Mouse (Mus musculus) liver, adult (tissue): ENCODE results near the gene Rbpj.
A peak's percentile ranks its signal among the peaks of the same experiment; 100 is the strongest.

Experiments
- GATA4 ChIP-seq: IDR thresholded peaks from 2 replicates; pipeline ENCODE4 v1.6.1; 2014; ENCODE audit warnings: mild to moderate bottlenecking, low read length; ENCODE audit not compliant: insufficient replicate concordance

Gene Rbpj

GRCm38 (mm10) chr5:53577272-53577889, 111.4 kb downstream of the Rbpj start:
- TF ChIP-seq GATA4: no peak

GRCm38 (mm10) chr5:53584069-53584767, 118.3 kb downstream of the Rbpj start:
- no peak for TF ChIP-seq GATA4

- TF ChIP-seq GATA4: no peak
Observed at GRCm38 (mm10) chr5:53588421-53589171, 122.6 kb downstream of the Rbpj start.

GRCm38 (mm10) chr5:53589172-53589960, 123.4 kb downstream of the Rbpj start:
- TF ChIP-seq GATA4: peak; percentile 57; the same call in 1 of the 2 replicates

- 0 out of 2 replicates have a peak, but pooled peaks have one; percentile 4 for TF ChIP-seq GATA4
Observed at GRCm38 (mm10) chr5:53590179-53590765, 124.3 kb downstream of the Rbpj start.

GRCm38 (mm10) chr5:53590875-53591682, 125.1 kb downstream of the Rbpj start:
- no peak for TF ChIP-seq GATA4

- no peak for TF ChIP-seq GATA4
Observed at GRCm38 (mm10) chr5:53591683-53592050, 125.7 kb downstream of the Rbpj start.

- TF ChIP-seq GATA4: no peak
Observed at GRCm38 (mm10) chr5:53593080-53593688, 127.2 kb downstream of the Rbpj start.

GRCm38 (mm10) chr5:53594274-53594673, 128.3 kb downstream of the Rbpj start:
- TF ChIP-seq GATA4: no peak

GRCm38 (mm10) chr5:53598510-53598909, 132.6 kb downstream of the Rbpj start:
- no peak for TF ChIP-seq GATA4

- TF ChIP-seq GATA4: no peak
Observed at GRCm38 (mm10) chr5:53599116-53599515, 133.2 kb downstream of the Rbpj start.

GRCm38 (mm10) chr5:53602194-53602593, 136.2 kb downstream of the Rbpj start:
- TF ChIP-seq GATA4: no peak

- TF ChIP-seq GATA4: no peak
Observed at GRCm38 (mm10) chr5:53605450-53605849, 139.5 kb downstream of the Rbpj start.
